Mouse (Mus musculus): ENCODE results near the gene Dolpp1.

- TF ChIP-seq IRF4 (IDR thresholded peaks at IDR 0.05; ENCODE audit: low read depth, low read length): no peak
- TF ChIP-seq SIN3A (IDR thresholded peaks at IDR 0.05; ENCODE audit: low read length): no peak
- no peak for TF ChIP-seq GABPA (IDR thresholded peaks at IDR 0.05; ENCODE audit: insufficient replicate concordance, low read depth, low read length)
- TF ChIP-seq EP300 (IDR thresholded peaks at IDR 0.05; ENCODE audit: low read length): no peak
- TF ChIP-seq E2F4 (IDR thresholded peaks at IDR 0.05; ENCODE audit: insufficient replicate concordance, low read depth, low read length): no peak
- TF ChIP-seq MAX (IDR thresholded peaks at IDR 0.05; ENCODE audit: low read length): no peak
These were observed 31.4 kb upstream of the Dolpp1 start for GRCm38 (mm10) chr2:30360626-30361025.
